Mouse (Mus musculus) erythroblast, embryonic 14.5 days (primary cell): Measurements from ENCODE around the gene Stambpl1.

Source experiments
- GATA1 ChIP-seq: IDR thresholded peaks from 2 replicates; pipeline ENCODE4 v1.6.1; 2012; ENCODE audit warnings: low read length, inconsistent platforms, mixed read lengths
- TAL1 ChIP-seq: IDR thresholded peaks from 3 replicates; pipeline ENCODE4 v1.6.1; 2012; ENCODE audit warnings: low read length, inconsistent platforms, mixed read lengths

- TF ChIP-seq TAL1 (no peak), GATA1 (no peak)
Observed at GRCm38 (mm10) chr19:34214136-34214535, 22.1 kb downstream of the Stambpl1 start.
